Mouse (Mus musculus) midbrain, postnatal 0 days (tissue): Measurements from ENCODE around the gene Zdhhc17. TPM values are rescaled to one million over a fixed set of nuclear protein-coding genes. Genes with fewer than 3 reads are reported as not detected.

Experiments
- ATAC-seq: fragments of 200-750 bp; cut with Nextera tagmentation; 2 replicates; pipeline ENCODE4 v1.8.0; 2017; ENCODE audit warnings: moderate number of reproducible peaks, mild to moderate bottlenecking, moderate TSS enrichment, moderate library complexity; ENCODE audit not compliant: low FRiP score
- DNase-seq: peaks from one replicate; pipeline ENCODE4 v3.0.0-alpha.2; 2015; ENCODE audit warnings: low spot score
- H3K27ac ChIP-seq: fragments of 300-500 bp; sonication (generic); 2 replicates; pipeline ENCODE4 v1.5.1; 2014; ENCODE audit warnings: low read depth, mild to moderate bottlenecking, low read length, mixed read lengths
- H3K27me3 ChIP-seq: fragments of 300-500 bp; sonication (generic); 2 replicates; pipeline ENCODE4 v1.6.1; 2014; ENCODE audit warnings: low read length, control low read depth, mixed read lengths; ENCODE audit not compliant: insufficient read depth
- H3K36me3 ChIP-seq: fragments of 300-500 bp; sonication (generic); 2 replicates; pipeline ENCODE4 v1.6.1; 2014; ENCODE audit warnings: low read length, control low read depth, mixed read lengths; ENCODE audit not compliant: insufficient read depth
- H3K4me1 ChIP-seq: fragments of 300-500 bp; sonication (generic); 2 replicates; pipeline ENCODE4 v1.6.1; 2014; ENCODE audit warnings: mild to moderate bottlenecking, control low read depth, antibody characterized with exemption, low read length, mixed read lengths; ENCODE audit not compliant: insufficient read depth
- H3K4me2 ChIP-seq: fragments of 300-500 bp; sonication (generic); 2 replicates; pipeline ENCODE4 v1.6.1; 2014; ENCODE audit warnings: low read depth, mild to moderate bottlenecking, low read length, mixed read lengths; ENCODE audit not compliant: poor library complexity, severe bottlenecking
- H3K4me3 ChIP-seq: fragments of 300-500 bp; sonication (generic); 2 replicates; pipeline ENCODE4 v1.5.1; 2014; ENCODE audit warnings: low read depth, mild to moderate bottlenecking, low read length, moderate library complexity
- H3K9ac ChIP-seq: fragments of 300-500 bp; sonication (generic); replicated peaks from 2 replicates; pipeline ENCODE4 v1.6.1; 2014; ENCODE audit warnings: mild to moderate bottlenecking, low read length, moderate library complexity, mixed read lengths; ENCODE audit not compliant: poor library complexity, severe bottlenecking
- H3K9me3 ChIP-seq: fragments of 300-500 bp; sonication (generic); 2 replicates; pipeline ENCODE4 v1.6.1; 2016; ENCODE audit warnings: low read length, control low read depth
- CTCF ChIP-seq: IDR thresholded peaks from 2 replicates; pipeline ENCODE4 v1.5.1; 2016; ENCODE audit warnings: antibody characterized with exemption, mild to moderate bottlenecking
- WGBS: fragments of 180-500 bp; shearing (Covaris S2); extraction: QIAGEN DNeasy Blood & Tissue Kit; methylation state at CpG from one replicate; pipeline ENCODE4 v1.1.7; 2014; 5-methylcytosine and 5-hydroxymethylcytosine counted together
- polyA plus RNA-seq: library from polyadenylated mRNA; unstranded; fragments of >200 nt; fragmentation: Nextera tagmentation; extraction: Ambion mirVana; gene quantifications from 2 replicates; pipeline ENCODE4 v1.2.1, GENCODE M21; 2015
- total RNA-seq: library from RNA; depleted of rRNA; stranded (reverse); fragments of >200 nt; gene quantifications from 2 replicates; pipeline ENCODE4 v1.2.3, GENCODE M21; 2014

The Zdhhc17 gene
- total and polyA plus RNA-seq, 2 experiments from 2014 or later, result 44.8 to 60.9 TPM

DNA sequence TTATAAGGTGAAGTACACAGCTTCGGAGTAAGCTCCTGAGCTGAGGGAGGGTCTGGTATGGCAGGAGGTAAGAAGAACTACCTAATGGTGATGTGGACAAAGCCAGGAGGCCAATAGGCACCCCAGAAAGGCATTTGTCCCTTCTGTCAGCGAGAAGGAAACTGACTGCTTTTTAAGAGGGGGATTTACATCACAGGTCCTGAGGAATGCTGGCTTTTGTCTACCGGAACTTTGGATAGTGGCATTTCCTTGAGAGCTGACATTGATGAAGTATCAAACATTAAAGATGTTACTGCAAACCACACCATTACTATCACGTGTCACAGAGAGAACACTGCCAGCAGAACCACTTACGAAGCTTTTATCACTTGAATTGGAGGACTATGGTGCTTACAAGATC, 15.2 kb downstream of the Zdhhc17 start:
- H3K36me3 ChIP-seq, result no peaks in the 10 kb centered on the region
- WGBS, result 64% methylated on average over 5 of the region's 5 CpGs
- no peak overlapping the region for H3K4me3 ChIP-seq
- no peak for TF ChIP-seq CTCF
- H3K27me3 ChIP-seq, result no peaks in the 10 kb centered on the region
- ATAC-seq (no peak), DNase-seq (no peak)
- H3K9ac ChIP-seq, result no peak overlapping the region
- H3K4me1 ChIP-seq, result 0 out of 2 replicates have a peak, but pooled peaks cover 2% of the 10 kb centered on the region
- H3K9me3 ChIP-seq, result no peaks in the 10 kb centered on the region
- no peak overlapping the region for H3K27ac ChIP-seq
- no peak overlapping the region for H3K4me2 ChIP-seq

DNA sequence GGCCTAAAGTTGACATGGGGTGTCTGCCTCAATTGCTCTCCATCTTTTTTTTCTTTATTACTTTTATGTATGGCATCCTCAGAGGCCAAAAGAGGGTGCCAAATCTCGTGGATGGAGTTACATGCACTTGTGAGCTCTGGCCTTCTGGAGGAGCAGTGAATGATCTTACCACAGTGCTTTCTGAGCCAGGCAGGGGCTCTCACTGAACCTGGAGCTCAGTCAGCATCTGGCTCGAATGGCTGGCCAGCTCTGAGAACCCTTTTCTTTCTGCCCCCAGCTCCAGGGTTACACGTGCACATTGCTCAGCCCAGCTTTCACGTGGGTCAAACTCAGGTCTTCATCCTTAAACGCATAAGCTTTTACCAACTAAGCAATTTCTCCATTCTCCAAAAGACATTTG, 16.7 kb downstream of the Zdhhc17 start:
- DNase-seq, result no peak
- Histone ChIP-seq H3K9ac (no peak overlapping the region), H3K27ac (no peak overlapping the region), H3K9me3 (no peaks in the 10 kb centered on the region), H3K27me3 (no peaks in the 10 kb centered on the region), H3K4me1 (no peaks in the 10 kb centered on the region), H3K4me2 (no peak overlapping the region), H3K4me3 (no peak overlapping the region), H3K36me3 (no peaks in the 10 kb centered on the region)
- ATAC-seq, result no peak
- 45% methylated on average over 5 of the region's 5 CpGs for WGBS
- no peak for TF ChIP-seq CTCF

DNA sequence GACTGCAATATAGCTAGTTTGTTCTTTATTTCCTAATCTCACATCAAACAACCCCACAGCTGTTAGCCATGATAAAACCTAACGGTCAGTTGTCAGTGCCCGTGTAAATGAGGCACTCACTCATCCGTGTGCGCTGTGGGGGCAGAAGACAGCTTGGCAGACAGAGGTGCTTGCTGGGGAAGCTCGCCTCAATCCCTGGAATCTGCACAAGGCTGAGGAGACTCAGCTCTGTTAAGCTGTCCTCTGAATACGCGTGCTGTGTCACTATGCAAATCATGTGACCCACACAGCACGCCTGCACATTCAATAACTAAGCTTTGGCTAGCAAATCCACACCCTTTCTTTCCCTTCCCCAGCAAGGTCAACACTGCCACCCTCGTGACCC, 17.9 kb downstream of the Zdhhc17 start:
- Histone ChIP-seq H3K4me1 (no peaks in the 10 kb centered on the region), H3K27me3 (no peaks in the 10 kb centered on the region), H3K4me2 (no peak overlapping the region), H3K9ac (no peak overlapping the region), H3K27ac (peak overlapping the region; percentile 27; the same call in 1 of the 2 replicates), H3K36me3 (no peaks in the 10 kb centered on the region), H3K4me3 (no peak overlapping the region), H3K9me3 (no peaks in the 10 kb centered on the region)
- TF ChIP-seq CTCF, result no peak
- WGBS, result 11% methylated on average over 9 of the region's 9 CpGs
- DNase-seq (peak; percentile 35), ATAC-seq (peak; percentile 56; the same call in 1 of the 2 replicates)

DNA sequence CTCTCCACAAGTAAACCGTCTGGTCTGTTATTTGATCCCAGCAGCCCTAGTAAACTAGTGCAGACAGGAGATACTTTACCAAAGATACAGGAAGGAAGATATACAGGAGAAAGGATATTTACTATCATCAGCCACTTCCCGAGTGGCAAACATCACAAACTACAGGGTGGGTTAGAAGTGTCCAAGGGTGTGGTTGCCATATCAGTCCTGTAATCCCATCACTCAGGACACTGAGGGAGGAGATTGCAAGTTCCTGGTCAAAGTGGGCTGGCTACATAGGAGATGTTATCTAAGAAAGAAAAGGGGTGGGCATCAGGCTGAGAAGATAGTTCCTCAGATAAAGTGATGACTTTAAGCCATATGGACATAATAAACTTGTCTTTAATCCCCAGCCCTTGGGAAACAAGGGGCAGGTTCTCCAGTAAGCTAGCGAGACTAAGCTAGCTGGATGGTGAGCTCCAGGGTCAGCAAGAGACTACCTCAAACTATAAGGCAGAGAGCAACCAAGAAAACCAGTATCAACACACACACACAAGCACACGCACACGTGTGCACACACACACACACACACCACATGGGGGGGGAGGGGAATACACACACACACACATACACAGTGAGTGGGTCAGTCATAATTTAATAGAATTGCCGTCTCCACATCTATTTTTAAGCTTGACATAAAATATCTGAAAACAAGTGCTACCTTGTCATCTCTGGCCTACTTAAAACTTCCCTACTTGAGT, 18.5 kb downstream of the Zdhhc17 start:
- Histone ChIP-seq H3K36me3 (no peaks in the 10 kb centered on the region), H3K9me3 (no peaks in the 10 kb centered on the region), H3K4me2 (no peak overlapping the region), H3K27ac (peak overlapping the region; percentile 27; the same call in 1 of the 2 replicates), H3K4me1 (no peaks in the 10 kb centered on the region), H3K9ac (no peak overlapping the region), H3K27me3 (no peaks in the 10 kb centered on the region), H3K4me3 (no peak overlapping the region)
- 61% methylated on average over 6 of the region's 6 CpGs for WGBS
- DNase-seq (no peak), ATAC-seq (no peak)
- TF ChIP-seq CTCF, result no peak

DNA sequence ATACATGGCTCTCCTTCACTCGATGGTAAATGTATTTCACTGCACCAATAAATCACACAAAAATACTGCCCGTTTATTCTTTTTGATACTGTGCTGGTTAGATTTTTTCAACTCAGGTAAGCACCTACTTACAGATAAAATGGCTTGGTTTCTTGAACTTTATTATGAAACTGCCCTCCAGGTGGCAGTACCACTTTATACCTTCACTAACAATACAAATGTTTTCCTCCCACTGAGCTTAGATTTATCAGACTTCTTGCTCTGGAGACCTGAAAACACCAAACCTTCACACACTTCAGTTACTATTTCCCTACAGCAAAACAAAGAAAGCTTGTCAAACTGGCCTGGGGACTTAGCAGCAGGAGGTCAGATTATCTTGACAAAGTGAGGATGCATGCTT, 20.2 kb downstream of the Zdhhc17 start:
- Histone ChIP-seq H3K27ac (no peak overlapping the region), H3K4me1 (no peaks in the 10 kb centered on the region), H3K9me3 (no peaks in the 10 kb centered on the region), H3K4me3 (no peak overlapping the region), H3K27me3 (no peaks in the 10 kb centered on the region), H3K9ac (no peak overlapping the region), H3K4me2 (no peak overlapping the region), H3K36me3 (no peaks in the 10 kb centered on the region)
- DNase-seq, result peak; percentile 44
- ATAC-seq, result no peak
- 65% methylated on average over 2 of the region's 2 CpGs for WGBS
- peak; percentile 63 for TF ChIP-seq CTCF

DNA sequence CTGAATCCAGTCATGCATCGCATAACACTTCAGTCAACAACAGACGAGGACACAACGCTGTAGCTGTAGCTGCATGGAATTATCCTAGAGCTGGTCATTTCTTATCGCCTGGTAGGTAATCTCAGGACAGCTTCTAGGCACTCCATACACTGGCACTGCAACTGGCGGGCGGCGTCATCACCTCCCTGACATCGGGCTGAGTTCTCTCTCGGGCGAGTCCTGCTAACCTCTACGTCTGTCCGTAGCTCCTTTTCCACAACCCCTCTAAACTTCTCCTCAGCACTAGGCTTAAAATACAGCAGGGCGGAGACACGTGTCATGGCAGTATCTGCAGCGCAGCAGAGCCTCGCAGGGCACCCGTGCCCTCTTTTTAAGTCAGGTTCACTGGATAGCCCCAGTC, 23.3 kb downstream of the Zdhhc17 start:
- ATAC-seq, result no peak
- no peak for TF ChIP-seq CTCF
- H3K4me3 ChIP-seq, result no peak overlapping the region
- no peak for DNase-seq
- H3K9ac ChIP-seq, result no peak overlapping the region
- no peaks in the 10 kb centered on the region for H3K4me1 ChIP-seq
- no peaks in the 10 kb centered on the region for H3K9me3 ChIP-seq
- no peaks in the 10 kb centered on the region for H3K36me3 ChIP-seq
- no peak overlapping the region for H3K27ac ChIP-seq
- WGBS, result 96% methylated on average over 17 of the region's 17 CpGs
- no peaks in the 10 kb centered on the region for H3K27me3 ChIP-seq
- no peak overlapping the region for H3K4me2 ChIP-seq
